Mouse (Mus musculus) neural tube, embryonic 14.5 days (tissue): Measurements from ENCODE around the gene Rnf208. TPM values are rescaled to one million over a fixed set of nuclear protein-coding genes. Genes with fewer than 3 reads are reported as not detected.

Experiments
- polyA plus RNA-seq: library from polyadenylated mRNA; unstranded; fragments of >200 nt; fragmentation: Nextera tagmentation; extraction: Ambion mirVana; gene quantifications from 2 replicates; pipeline ENCODE4 v1.2.1, GENCODE M21; 2014

Gene Rnf208
- polyA plus RNA-seq, 1 experiment from 2014 or later, result 191 TPM

Other genes with a start within 250 kb of the Rnf208 start
- 137 and 143 TPM in 2 replicates for gene Nsmf, start 187.9 kb upstream of the Rnf208 start, polyA plus RNA-seq
- gene Entpd8, start 162.0 kb upstream of the Rnf208 start, polyA plus RNA-seq, result 0.27 TPM in 1 of 2 replicates, not detected in the other
- gene Noxa1, start 147.1 kb upstream of the Rnf208 start, polyA plus RNA-seq, result 0.17 TPM in 1 of 2 replicates, not detected in the other
- 10.7 and 15.1 TPM in 2 replicates for gene Nrarp, start 61.5 kb upstream of the Rnf208 start, polyA plus RNA-seq
- gene Tor4a, start 45.4 kb upstream of the Rnf208 start, polyA plus RNA-seq, result 0.88 and 1.4 TPM in 2 replicates
- gene Nelfb, start 30.8 kb upstream of the Rnf208 start, polyA plus RNA-seq, result 74.7 and 86.2 TPM in 2 replicates
- gene Stpg3, start 27.6 kb upstream of the Rnf208 start, polyA plus RNA-seq, result not detected in 2 replicates
- gene Fam166a, start 23.5 kb upstream of the Rnf208 start, polyA plus RNA-seq, result 0.91 TPM in 1 of 2 replicates, not detected in the other
- 361 and 387 TPM in 2 replicates for gene Tubb4b, start 17.6 kb upstream of the Rnf208 start, polyA plus RNA-seq
- not detected in 2 replicates for gene Slc34a3, start 7.9 kb upstream of the Rnf208 start, polyA plus RNA-seq
- gene Rnf224, start 5.5 kb upstream of the Rnf208 start, polyA plus RNA-seq, result not detected in 2 replicates
- gene Cysrt1, start 197 bp downstream of the Rnf208 start, polyA plus RNA-seq, result 0.33 and 0.45 TPM in 2 replicates
- 5.0 and 7.1 TPM in 2 replicates for gene AL732309.1, start 4.6 kb downstream of the Rnf208 start, polyA plus RNA-seq
- gene Tmem203, start 13.2 kb downstream of the Rnf208 start, polyA plus RNA-seq, result 11.0 and 11.2 TPM in 2 replicates
- gene Tprn, start 20.4 kb downstream of the Rnf208 start, polyA plus RNA-seq, result 11.5 and 12.3 TPM in 2 replicates
- gene Ssna1, start 30.2 kb downstream of the Rnf208 start, polyA plus RNA-seq, result 177 and 182 TPM in 2 replicates
- gene Anapc2, start 30.2 kb downstream of the Rnf208 start, polyA plus RNA-seq, result 110 and 116 TPM in 2 replicates
- gene Tmem210, start 45.9 kb downstream of the Rnf208 start, polyA plus RNA-seq, result not detected in 2 replicates
- 0.45 TPM in 1 of 2 replicates, not detected in the other for gene Lrrc26, start 47.7 kb downstream of the Rnf208 start, polyA plus RNA-seq
- gene Grin1, start 76.9 kb downstream of the Rnf208 start, polyA plus RNA-seq, result 60.8 and 89.4 TPM in 2 replicates
- gene Man1b1, start 90.1 kb downstream of the Rnf208 start, polyA plus RNA-seq, result 59.9 and 85.5 TPM in 2 replicates
- 23.9 and 27.1 TPM in 2 replicates for gene Dpp7, start 114.1 kb downstream of the Rnf208 start, polyA plus RNA-seq
- 4.6 and 5.2 TPM in 2 replicates for gene Uap1l1, start 123.4 kb downstream of the Rnf208 start, polyA plus RNA-seq
- gene Sapcd2, start 130.1 kb downstream of the Rnf208 start, polyA plus RNA-seq, result 6.9 and 7.8 TPM in 2 replicates
- 1.6 and 10.6 TPM in 2 replicates for gene Entpd2, start 153.6 kb downstream of the Rnf208 start, polyA plus RNA-seq
- 397 and 496 TPM in 2 replicates for gene Npdc1, start 157.1 kb downstream of the Rnf208 start, polyA plus RNA-seq
- gene Fut7, start 181.0 kb downstream of the Rnf208 start, polyA plus RNA-seq, result 0.17 and 0.23 TPM in 2 replicates
- 16.2 and 17.0 TPM in 2 replicates for gene Abca2, start 186.4 kb downstream of the Rnf208 start, polyA plus RNA-seq
- gene Clic3, start 214.6 kb downstream of the Rnf208 start, polyA plus RNA-seq, result 1.5 and 2.4 TPM in 2 replicates
- gene Paxx, start 218.8 kb downstream of the Rnf208 start, polyA plus RNA-seq, result 94.5 and 124 TPM in 2 replicates
- 5.6 and 87.6 TPM in 2 replicates for gene Ptgds, start 227.8 kb downstream of the Rnf208 start, polyA plus RNA-seq